Mouse (Mus musculus): ENCODE data around the gene Spon2.

DNA sequence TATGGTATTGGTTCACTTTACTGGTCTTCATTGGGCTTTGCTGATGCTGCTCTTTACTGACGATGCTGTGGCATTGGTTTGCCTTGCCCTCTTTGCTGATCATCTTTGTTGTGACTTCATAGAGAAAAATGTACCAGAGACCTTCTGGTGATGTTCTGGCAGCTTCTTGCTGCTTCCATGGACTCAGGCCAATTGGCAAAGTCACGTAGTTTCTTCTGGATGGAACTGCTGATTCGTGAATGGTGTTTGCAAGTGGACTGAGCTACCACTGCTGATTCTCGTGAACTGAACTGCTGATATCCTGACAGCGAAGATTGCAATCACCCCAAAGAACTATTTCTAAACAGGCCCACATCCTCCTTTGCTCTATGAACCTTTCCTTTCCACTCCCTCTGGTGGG lies 36.2 kb upstream of the Spon2 start:
- TF ChIP-seq POLR2A (IDR thresholded peaks at IDR 0.05; ENCODE audit: control insufficient read depth, low read depth, low read length) (no peak), CTCF (IDR thresholded peaks at IDR 0.05; ENCODE audit: control insufficient read depth, insufficient read depth, insufficient replicate concordance, low read depth, low read length) (no peak)
